Mouse (Mus musculus) midbrain, embryonic 14.5 days (tissue): Measurements from ENCODE around the gene Scn1b. TPM values are rescaled to one million over a fixed set of nuclear protein-coding genes. Genes with fewer than 3 reads are reported as not detected.

Experiments
- ATAC-seq: fragments of 200-750 bp; cut with Nextera tagmentation; 2 replicates; pipeline ENCODE4 v1.8.0; 2017; ENCODE audit warnings: moderate number of reproducible peaks, moderate library complexity; ENCODE audit not compliant: low FRiP score, low TSS enrichment
- DNase-seq: peaks from one replicate; pipeline ENCODE4 v3.0.0-alpha.2; 2015
- H3K27ac ChIP-seq: fragments of 300-500 bp; sonication (generic); replicated peaks from 2 replicates; pipeline ENCODE4 v1.5.1; 2014; ENCODE audit warnings: mild to moderate bottlenecking, low read depth, low read length, moderate library complexity
- H3K27me3 ChIP-seq: fragments of 300-500 bp; sonication (generic); 2 replicates; pipeline ENCODE4 v1.6.1; 2014; ENCODE audit warnings: low read length, control low read depth, mixed read lengths; ENCODE audit not compliant: control insufficient read depth, insufficient read depth
- H3K36me3 ChIP-seq: fragments of 300-500 bp; sonication (generic); 2 replicates; pipeline ENCODE4 v1.6.1; 2014; ENCODE audit warnings: low read length, control low read depth; ENCODE audit not compliant: control insufficient read depth, insufficient read depth
- H3K4me1 ChIP-seq: fragments of 300-500 bp; sonication (generic); 2 replicates; pipeline ENCODE4 v1.6.1; 2014; ENCODE audit warnings: mild to moderate bottlenecking, antibody characterized with exemption, low read length, control low read depth; ENCODE audit not compliant: control insufficient read depth, insufficient read depth
- H3K4me2 ChIP-seq: fragments of 300-500 bp; sonication (generic); 2 replicates; pipeline ENCODE4 v1.6.1; 2014; ENCODE audit warnings: mild to moderate bottlenecking, low read length, moderate library complexity
- H3K4me3 ChIP-seq: fragments of 300-500 bp; sonication (generic); replicated peaks from 2 replicates; pipeline ENCODE4 v1.5.1; 2014; ENCODE audit warnings: low read depth, low read length
- H3K9ac ChIP-seq: fragments of 300-500 bp; sonication (generic); replicated peaks from 2 replicates; pipeline ENCODE4 v1.6.1; 2014; ENCODE audit warnings: mild to moderate bottlenecking, low read length, moderate library complexity
- H3K9me3 ChIP-seq: fragments of 300-500 bp; sonication (generic); 2 replicates; pipeline ENCODE4 v1.6.1; 2016; ENCODE audit warnings: low read length, control low read depth, mixed read lengths; ENCODE audit not compliant: control insufficient read depth
- WGBS: fragments of 180-500 bp; shearing (Covaris S2); extraction: QIAGEN DNeasy Blood & Tissue Kit; methylation state at CpG from one replicate; pipeline ENCODE4 v1.1.7; 2014; 5-methylcytosine and 5-hydroxymethylcytosine counted together
- polyA plus RNA-seq: library from polyadenylated mRNA; unstranded; fragments of >200 nt; fragmentation: Nextera tagmentation; extraction: Ambion mirVana; gene quantifications from 2 replicates; pipeline ENCODE4 v1.2.1, GENCODE M21; 2014

The Scn1b gene
- polyA plus RNA-seq, 1 experiment from 2014 or later: 5.6 TPM

DNA sequence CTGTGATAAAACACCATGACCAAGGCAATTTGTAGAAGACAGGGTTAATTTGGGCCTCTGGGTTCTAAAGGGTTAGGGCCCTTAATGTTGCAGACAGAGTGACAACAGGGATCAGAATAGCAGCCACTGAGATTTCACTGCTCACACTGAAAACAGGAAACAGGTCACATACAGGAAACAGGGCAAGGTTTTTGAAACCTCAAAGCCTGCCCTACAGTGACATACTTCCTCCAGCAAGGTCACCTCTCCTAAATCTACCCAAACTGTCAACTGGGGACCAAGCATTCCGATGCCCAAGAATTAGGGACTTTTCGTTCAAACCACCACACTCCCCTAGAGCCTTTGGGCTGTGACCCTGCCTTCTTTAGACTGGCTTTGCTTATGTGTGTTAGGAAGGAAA, 37.1 kb downstream of the Scn1b start:
- no peak overlapping the region for H3K27ac ChIP-seq
- H3K4me1 ChIP-seq: no peaks in the 10 kb centered on the region
- no peaks in the 10 kb centered on the region for H3K27me3 ChIP-seq
- H3K9me3 ChIP-seq: no peaks in the 10 kb centered on the region
- ATAC-seq (no peak), DNase-seq (no peak)
- no peaks in the 10 kb centered on the region for H3K36me3 ChIP-seq
- H3K4me3 ChIP-seq: no peak overlapping the region
- 90% methylated on average over 2 of the region's 2 CpGs for WGBS
- H3K4me2 ChIP-seq: no peak overlapping the region
- H3K9ac ChIP-seq: no peak overlapping the region

DNA sequence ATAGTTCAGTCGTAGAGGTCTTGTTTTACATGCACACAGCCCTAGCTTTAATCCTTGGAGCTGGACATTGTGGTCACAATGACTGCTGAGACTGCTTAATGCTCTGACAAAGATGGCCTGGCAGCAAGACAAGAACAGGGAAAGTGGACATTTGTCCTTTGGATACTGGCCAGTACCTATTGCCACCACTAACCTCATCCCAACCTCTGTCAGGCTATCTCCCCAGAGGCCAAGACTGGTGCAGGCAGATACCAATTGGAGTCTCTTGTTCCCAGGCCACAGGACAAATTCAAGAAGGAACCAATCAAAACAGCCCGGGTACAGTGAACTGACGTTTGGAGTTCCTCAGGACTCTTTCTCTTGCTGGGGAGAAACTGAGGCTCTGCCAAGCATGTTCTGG, 38.6 kb downstream of the Scn1b start:
- H3K27ac ChIP-seq: no peak overlapping the region
- ATAC-seq: no peak
- 60% methylated on average over 3 of the region's 3 CpGs for WGBS

DNA sequence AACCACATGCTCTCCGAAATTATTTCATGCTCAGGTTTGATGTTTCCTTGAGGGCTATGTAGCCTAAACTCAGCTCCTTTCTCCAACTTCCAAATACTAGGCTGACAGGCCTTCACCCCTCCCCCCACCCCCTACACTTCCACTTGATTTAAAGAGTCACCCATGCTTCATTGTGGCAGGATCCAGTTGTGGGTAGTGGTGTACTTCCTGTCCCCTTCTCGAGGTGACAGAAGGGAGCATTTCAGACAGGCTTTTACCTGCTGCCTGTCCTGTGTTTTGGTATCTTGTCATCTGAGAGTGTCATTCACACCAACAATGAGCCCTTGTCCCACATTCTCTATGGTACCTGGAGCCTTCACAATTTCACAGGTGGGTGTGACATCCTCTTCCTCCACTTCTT, 39.5 kb downstream of the Scn1b start:
- H3K9me3 ChIP-seq: no peaks in the 10 kb centered on the region
- H3K36me3 ChIP-seq: no peaks in the 10 kb centered on the region
- no peaks in the 10 kb centered on the region for H3K27me3 ChIP-seq
- no peak overlapping the region for H3K4me3 ChIP-seq
- H3K9ac ChIP-seq: no peak overlapping the region
- no peaks in the 10 kb centered on the region for H3K4me1 ChIP-seq
- no peak for ATAC-seq
- H3K4me2 ChIP-seq: no peak overlapping the region
- 76% methylated on average over 2 of the region's 2 CpGs for WGBS
- DNase-seq: no peak
- H3K27ac ChIP-seq: no peak overlapping the region

More for the DNA sequence above, 38.6 kb downstream of the Scn1b start:
- DNase-seq: no peak
- Histone ChIP-seq H3K4me3 (no peak overlapping the region), H3K4me1 (no peaks in the 10 kb centered on the region), H3K9ac (no peak overlapping the region), H3K9me3 (no peaks in the 10 kb centered on the region), H3K27me3 (no peaks in the 10 kb centered on the region), H3K36me3 (no peaks in the 10 kb centered on the region), H3K4me2 (no peak overlapping the region)

DNA sequence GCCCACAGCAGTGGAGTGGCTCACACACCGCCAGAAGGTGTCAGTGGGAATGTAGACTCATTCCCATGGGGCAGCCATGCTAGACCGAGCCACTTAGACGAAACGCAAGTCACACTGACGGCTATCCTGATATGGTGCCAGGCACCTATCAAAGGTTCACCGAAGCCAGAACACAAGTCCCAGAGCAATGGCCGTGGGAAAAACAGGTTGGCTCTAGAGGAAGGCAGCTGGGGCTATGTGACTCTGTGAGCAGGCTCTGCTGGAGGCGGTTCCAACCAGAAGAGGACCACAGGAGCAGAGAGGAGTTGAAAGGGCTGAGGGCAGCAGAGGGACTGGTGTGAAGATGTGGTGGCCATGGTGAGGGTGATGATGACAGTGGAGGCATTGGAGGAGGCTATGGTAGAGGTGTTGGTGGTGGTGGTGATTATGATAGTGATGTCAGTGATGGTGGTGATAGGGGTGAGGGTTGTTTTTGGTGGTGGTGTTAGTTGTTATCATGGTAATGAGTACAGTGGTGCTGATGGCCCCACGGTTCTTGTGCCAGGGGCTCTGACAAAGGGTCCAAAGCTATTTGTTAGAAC, 40.5 kb downstream of the Scn1b start:
- no peak for ATAC-seq
- no peaks in the 10 kb centered on the region for H3K9me3 ChIP-seq

DNA sequence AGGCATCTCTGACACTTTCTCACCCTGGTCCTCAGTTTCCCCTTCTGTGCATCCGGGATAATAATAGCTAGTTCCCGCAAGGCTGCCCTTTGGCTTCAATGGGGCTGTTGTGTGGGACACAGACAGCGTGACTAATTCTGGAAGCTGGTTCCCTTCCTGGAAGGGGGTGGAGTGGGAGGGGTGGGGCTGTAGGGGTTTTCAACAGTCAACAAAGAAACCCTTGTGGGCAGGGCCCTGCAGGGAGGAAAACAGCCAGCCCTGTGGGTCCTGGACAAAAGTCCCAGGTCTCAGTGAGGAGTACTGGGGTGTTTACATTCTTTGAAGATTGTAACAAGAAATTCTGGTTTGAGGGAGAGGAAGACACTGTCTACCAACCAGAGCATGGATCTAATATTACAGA, 41.6 kb downstream of the Scn1b start:
- no peak overlapping the region for H3K4me2 ChIP-seq
- WGBS: 12% methylated on average over 3 of the region's 3 CpGs
- H3K27ac ChIP-seq: no peak overlapping the region
- ATAC-seq: no peak
- H3K4me1 ChIP-seq: no peaks in the 10 kb centered on the region
- H3K9ac ChIP-seq: no peak overlapping the region
- H3K9me3 ChIP-seq: no peaks in the 10 kb centered on the region
- H3K27me3 ChIP-seq: no peaks in the 10 kb centered on the region
- DNase-seq: no peak
- no peaks in the 10 kb centered on the region for H3K36me3 ChIP-seq
- no peak overlapping the region for H3K4me3 ChIP-seq

More for the DNA sequence above, 40.5 kb downstream of the Scn1b start:
- DNase-seq: no peak
- Histone ChIP-seq H3K4me2 (no peak overlapping the region), H3K4me1 (no peaks in the 10 kb centered on the region), H3K36me3 (no peaks in the 10 kb centered on the region), H3K4me3 (no peak overlapping the region), H3K27ac (no peak overlapping the region), H3K27me3 (no peaks in the 10 kb centered on the region), H3K9ac (no peak overlapping the region)
- 93% methylated on average over 9 of the region's 9 CpGs for WGBS

DNA sequence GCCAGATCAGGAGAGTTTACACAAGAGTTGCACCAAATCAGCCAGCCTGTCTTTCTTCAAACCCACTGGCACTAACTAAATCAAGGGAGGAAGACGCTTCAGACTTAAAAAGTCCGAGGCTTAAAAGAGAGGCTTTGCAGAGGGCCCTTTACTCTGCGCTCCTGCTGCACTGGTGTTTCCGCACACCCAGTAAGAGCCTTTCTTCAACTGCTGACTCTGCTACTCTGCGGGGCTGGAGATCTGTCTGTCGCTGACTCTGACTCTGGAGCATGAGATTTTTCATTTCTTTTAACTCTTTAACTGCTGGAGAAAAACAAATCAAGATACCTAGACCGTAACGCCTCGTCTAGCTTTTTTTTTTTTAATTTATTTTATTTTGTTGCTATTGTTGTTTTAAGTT, 42.7 kb downstream of the Scn1b start:
- Histone ChIP-seq H3K27ac (no peak overlapping the region), H3K9ac (no peak overlapping the region), H3K9me3 (no peaks in the 10 kb centered on the region), H3K4me1 (no peaks in the 10 kb centered on the region), H3K4me3 (no peak overlapping the region), H3K4me2 (no peak overlapping the region), H3K27me3 (no peaks in the 10 kb centered on the region), H3K36me3 (no peaks in the 10 kb centered on the region)
- DNase-seq (no peak), ATAC-seq (no peak)
- WGBS: 56% methylated on average over 9 of the region's 9 CpGs

DNA sequence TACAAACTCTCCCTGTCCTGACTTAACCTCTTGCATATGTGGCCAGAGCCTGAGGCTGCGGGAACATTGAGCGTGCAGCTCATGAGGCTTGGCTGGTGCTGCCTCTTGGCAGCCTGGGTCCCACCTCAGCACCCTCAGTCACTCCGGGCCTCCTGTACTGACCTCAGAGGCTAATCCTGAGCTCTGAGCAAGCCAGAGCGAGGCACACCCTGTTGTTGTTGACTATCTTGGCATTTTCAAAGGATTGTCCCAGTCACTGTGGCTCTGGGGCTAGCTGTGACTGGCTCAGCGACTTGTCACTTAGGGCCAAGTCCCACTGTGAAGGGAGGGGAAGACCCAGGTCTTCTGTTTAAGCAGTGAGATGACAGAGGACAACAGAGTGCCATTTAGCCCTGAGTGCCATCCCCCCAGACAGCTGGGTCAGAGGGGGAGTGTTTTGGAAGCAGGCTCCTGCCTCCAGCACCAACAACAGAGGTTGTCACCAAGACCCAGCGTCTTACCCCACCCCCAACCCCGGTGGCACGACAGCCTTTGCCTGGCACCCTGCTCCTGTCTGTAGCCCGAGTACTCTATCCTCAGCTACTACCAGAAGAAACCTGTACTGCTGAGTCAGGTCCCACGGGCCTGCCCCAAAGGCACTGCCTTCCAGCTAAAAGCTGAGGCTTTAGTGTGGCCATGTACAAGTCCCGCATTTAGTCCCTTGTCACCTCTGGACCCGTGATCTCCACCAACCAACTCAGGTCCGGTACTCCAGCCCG, 43.8 kb downstream of the Scn1b start:
- no peaks in the 10 kb centered on the region for H3K27me3 ChIP-seq
- 60% methylated on average over 14 of the region's 14 CpGs for WGBS
- no peaks in the 10 kb centered on the region for H3K36me3 ChIP-seq
- H3K4me2 ChIP-seq: no peak overlapping the region
- H3K9me3 ChIP-seq: no peaks in the 10 kb centered on the region
- H3K9ac ChIP-seq: no peak overlapping the region
- ATAC-seq: no peak
- H3K27ac ChIP-seq: no peak overlapping the region
- H3K4me1 ChIP-seq: no peaks in the 10 kb centered on the region
- H3K4me3 ChIP-seq: no peak overlapping the region
- no peak for DNase-seq

DNA sequence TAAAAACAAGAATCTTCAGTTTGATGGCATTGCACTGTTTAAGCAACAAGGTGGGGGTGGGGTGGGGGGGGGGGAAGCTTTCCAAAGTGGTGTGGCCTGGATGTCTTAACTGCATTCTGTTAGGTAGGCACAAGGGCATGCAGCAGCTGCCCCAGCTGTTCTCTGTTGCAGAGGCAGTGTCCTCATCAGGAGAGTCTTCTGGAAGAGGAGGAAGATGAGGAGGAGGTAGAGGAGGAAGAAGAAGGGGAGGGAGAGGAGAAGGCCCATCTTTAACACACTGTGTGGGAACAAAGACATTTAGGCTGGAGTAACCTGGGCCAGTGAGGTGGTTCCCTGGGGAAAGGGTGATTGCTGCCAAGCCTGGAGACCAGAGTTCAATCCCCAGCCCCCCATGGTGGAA, 44.7 kb downstream of the Scn1b start:
- Histone ChIP-seq H3K9ac (no peak overlapping the region), H3K36me3 (no peaks in the 10 kb centered on the region), H3K4me2 (no peak overlapping the region), H3K27ac (no peak overlapping the region), H3K4me3 (no peak overlapping the region), H3K27me3 (no peaks in the 10 kb centered on the region), H3K4me1 (no peaks in the 10 kb centered on the region), H3K9me3 (no peaks in the 10 kb centered on the region)
- no peak for ATAC-seq
- no peak for DNase-seq

DNA sequence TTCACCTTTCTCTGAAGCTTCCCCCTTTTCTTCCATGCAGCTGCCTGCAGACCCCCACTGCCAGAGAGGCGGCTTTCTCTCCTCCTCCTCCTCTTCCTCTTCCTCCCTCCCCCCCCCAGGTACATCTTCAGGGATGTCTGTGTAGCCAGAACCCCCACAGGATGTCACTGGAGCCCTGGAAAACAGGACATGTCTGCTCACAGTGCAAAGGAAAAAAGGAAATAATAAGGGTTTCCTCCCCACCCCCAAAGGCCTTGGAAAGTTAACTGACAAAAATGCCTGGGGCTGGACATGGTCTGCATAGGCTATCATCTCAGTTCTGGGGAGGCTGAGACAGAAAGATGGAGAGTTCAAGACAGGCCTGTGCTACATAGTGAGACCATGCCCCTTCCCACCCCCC, 45.7 kb downstream of the Scn1b start:
- H3K36me3 ChIP-seq: no peaks in the 10 kb centered on the region
- H3K4me3 ChIP-seq: no peak overlapping the region
- 35% methylated on average over 1 of the region's 1 CpGs for WGBS
- no peak for DNase-seq
- H3K9me3 ChIP-seq: no peaks in the 10 kb centered on the region
- H3K4me1 ChIP-seq: no peaks in the 10 kb centered on the region
- H3K4me2 ChIP-seq: no peak overlapping the region
- H3K27me3 ChIP-seq: no peaks in the 10 kb centered on the region
- no peak for ATAC-seq
- no peak overlapping the region for H3K27ac ChIP-seq
- H3K9ac ChIP-seq: no peak overlapping the region
